Mouse (Mus musculus) kidney, postnatal 0 days (tissue): ENCODE data around the gene Anapc2. TPM values are rescaled to one million over a fixed set of nuclear protein-coding genes. Genes with fewer than 3 reads are reported as not detected.
A peak's percentile ranks its signal among the peaks of the same experiment; 100 is the strongest.

ENCODE experiments used
- ATAC-seq: fragments of 200-750 bp; cut with Nextera tagmentation; replicated peaks from 2 replicates; pipeline ENCODE4 v1.8.0; 2017; ENCODE audit warnings: low read depth, moderate number of reproducible peaks, moderate TSS enrichment, moderate library complexity; ENCODE audit not compliant: low FRiP score
- DNase-seq: peaks from one replicate; pipeline ENCODE4 v3.0.0-alpha.2; 2016; ENCODE audit warnings: low spot score
- H3K27ac ChIP-seq: fragments of 300-500 bp; sonication (generic); 2 replicates; pipeline ENCODE4 v1.5.1; 2014; ENCODE audit warnings: mild to moderate bottlenecking
- H3K27me3 ChIP-seq: fragments of 300-500 bp; sonication (generic); 2 replicates; pipeline ENCODE4 v1.6.1; 2014; ENCODE audit warnings: low read length, mixed read lengths; ENCODE audit not compliant: insufficient read depth
- H3K36me3 ChIP-seq: fragments of 300-500 bp; sonication (generic); 2 replicates; pipeline ENCODE4 v1.6.1; 2014; ENCODE audit warnings: low read length, mixed read lengths; ENCODE audit not compliant: insufficient read depth
- H3K4me1 ChIP-seq: fragments of 300-500 bp; sonication (generic); replicated peaks from 2 replicates; pipeline ENCODE4 v1.6.1; 2014; ENCODE audit warnings: antibody characterized with exemption, low read length, mixed read lengths; ENCODE audit not compliant: insufficient read depth
- H3K4me2 ChIP-seq: fragments of 300-500 bp; sonication (generic); 2 replicates; pipeline ENCODE4 v1.6.1; 2014; ENCODE audit warnings: mild to moderate bottlenecking, low read length, moderate library complexity, mixed read lengths
- H3K4me3 ChIP-seq: fragments of 300-500 bp; sonication (generic); replicated peaks from 2 replicates; pipeline ENCODE4 v1.5.1; 2014; ENCODE audit warnings: low read depth, low read length
- H3K9ac ChIP-seq: fragments of 300-500 bp; sonication (generic); 2 replicates; pipeline ENCODE4 v1.6.1; 2014; ENCODE audit warnings: low read depth, low read length
- H3K9me3 ChIP-seq: fragments of 300-500 bp; sonication (generic); replicated peaks from 2 replicates; pipeline ENCODE4 v1.6.1; 2016; ENCODE audit warnings: low read length, inconsistent platforms, mixed read lengths
- CTCF ChIP-seq: IDR thresholded peaks from 2 replicates; pipeline ENCODE4 v1.5.1; 2016; ENCODE audit warnings: antibody characterized with exemption, low read depth, mild to moderate bottlenecking, moderate library complexity
- WGBS: fragments of 180-500 bp; shearing (Covaris S2); extraction: QIAGEN DNeasy Blood & Tissue Kit; methylation state at CpG from one replicate; pipeline ENCODE4 v1.1.7; 2014; 5-methylcytosine and 5-hydroxymethylcytosine counted together
- polyA plus RNA-seq: library from polyadenylated mRNA; unstranded; fragments of >200 nt; fragmentation: Nextera tagmentation; extraction: Ambion mirVana; gene quantifications from 2 replicates; pipeline ENCODE4 v1.2.1, GENCODE M21; 2015

The Anapc2 gene
- polyA plus RNA-seq, 1 experiment from 2014 or later, result 79.4 TPM

DNA sequence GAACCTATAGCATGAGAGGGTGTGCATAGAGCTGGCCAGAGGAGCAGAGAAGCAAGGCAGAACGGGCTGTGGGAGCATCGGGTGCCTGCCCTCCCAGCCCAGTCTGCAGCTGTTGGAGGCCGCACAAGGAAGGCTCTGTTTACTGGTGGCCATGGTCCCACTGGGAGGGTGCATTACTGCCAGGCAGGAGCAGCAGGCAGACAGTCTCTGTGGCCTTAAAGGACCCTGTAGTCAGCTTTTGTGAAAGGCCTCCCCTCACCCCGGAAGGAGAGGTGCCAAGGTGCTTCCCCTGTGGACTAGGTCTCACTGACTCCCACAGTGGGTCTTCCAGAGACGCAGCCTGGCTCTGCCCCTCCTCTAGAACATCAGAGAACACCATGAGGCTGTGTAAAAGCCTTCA lies 45.4 kb upstream of the Anapc2 start:
- ATAC-seq (no peak), DNase-seq (no peak)
- H3K36me3 ChIP-seq, result 0 out of 2 replicates have a peak, but pooled peaks cover under 1% of the 10 kb centered on the region
- 78% methylated on average over 5 of the region's 5 CpGs for WGBS
- no peaks in the 10 kb centered on the region for H3K9me3 ChIP-seq
- H3K9ac ChIP-seq, result no peak overlapping the region
- no peak overlapping the region for H3K4me3 ChIP-seq
- H3K27me3 ChIP-seq, result no peaks in the 10 kb centered on the region
- H3K4me1 ChIP-seq, result peaks cover 18% of the 10 kb centered on the region
- no peak overlapping the region for H3K27ac ChIP-seq
- no peak for TF ChIP-seq CTCF
- no peak overlapping the region for H3K4me2 ChIP-seq

DNA sequence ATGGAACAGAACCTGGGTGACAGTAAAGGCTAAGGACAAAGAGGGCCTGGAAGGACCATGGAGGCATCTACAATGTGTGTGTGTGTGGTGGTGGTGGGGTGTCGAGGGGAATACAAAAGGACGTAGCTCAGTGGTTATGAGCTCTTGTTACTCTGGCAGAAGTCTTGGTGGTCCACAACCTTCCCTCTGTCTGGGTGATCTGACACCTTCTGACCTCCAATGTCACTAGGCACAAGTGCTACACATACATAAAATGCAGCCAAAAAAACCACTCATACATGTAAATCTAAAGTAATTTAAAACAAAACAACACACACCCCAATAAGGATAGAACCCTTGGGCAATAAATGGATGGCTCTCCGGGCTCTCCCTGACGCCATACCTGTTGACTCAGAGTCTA lies 44.9 kb upstream of the Anapc2 start:
- WGBS, result 82% methylated on average over 4 of the region's 4 CpGs
- Histone ChIP-seq H3K36me3 (no peaks in the 10 kb centered on the region), H3K9ac (no peak overlapping the region), H3K4me2 (0 out of 2 replicates have a peak overlapping the region, but pooled peaks have one; percentile 49), H3K9me3 (no peaks in the 10 kb centered on the region), H3K4me1 (peaks cover 18% of the 10 kb centered on the region), H3K27me3 (no peaks in the 10 kb centered on the region), H3K27ac (no peak overlapping the region), H3K4me3 (no peak overlapping the region)
- ATAC-seq, result no peak
- DNase-seq, result no peak
- TF ChIP-seq CTCF, result no peak

DNA sequence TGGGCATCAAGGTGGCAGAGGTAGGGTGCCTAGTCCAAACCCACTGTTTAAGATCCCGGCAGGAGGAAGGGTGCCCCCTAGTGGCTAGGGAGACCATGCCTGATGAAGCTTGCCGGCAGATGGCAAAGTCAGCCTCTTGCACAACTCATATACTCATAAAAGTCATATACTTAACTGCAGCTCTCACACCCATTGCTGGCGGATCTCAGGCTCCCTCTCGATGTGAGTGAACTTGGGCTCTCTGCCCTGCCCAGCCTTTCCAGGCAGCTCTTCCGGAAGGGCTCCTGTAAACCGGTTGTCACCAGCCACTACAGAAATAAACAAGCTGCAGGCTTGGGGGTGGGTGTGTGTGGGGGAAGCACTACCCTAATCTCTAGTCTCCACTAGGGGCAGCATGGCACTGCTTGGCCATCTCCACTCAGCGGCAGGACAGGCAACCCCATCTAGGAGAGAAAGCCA lies 43.8 kb upstream of the Anapc2 start:
- Histone ChIP-seq H3K36me3 (no peaks in the 10 kb centered on the region), H3K9ac (peak overlapping the region; percentile 39; the same call in 1 of the 2 replicates), H3K9me3 (no peaks in the 10 kb centered on the region), H3K27ac (peak overlapping the region; percentile 85), H3K4me2 (peak overlapping the region; percentile 49), H3K27me3 (no peaks in the 10 kb centered on the region), H3K4me3 (peak overlapping the region; percentile 24), H3K4me1 (peaks cover 18% of the 10 kb centered on the region)
- peak; percentile 78 for TF ChIP-seq CTCF
- ATAC-seq, result peak; percentile 44
- DNase-seq, result peak; percentile 97
- 0% methylated on average over 7 of the region's 7 CpGs for WGBS

DNA sequence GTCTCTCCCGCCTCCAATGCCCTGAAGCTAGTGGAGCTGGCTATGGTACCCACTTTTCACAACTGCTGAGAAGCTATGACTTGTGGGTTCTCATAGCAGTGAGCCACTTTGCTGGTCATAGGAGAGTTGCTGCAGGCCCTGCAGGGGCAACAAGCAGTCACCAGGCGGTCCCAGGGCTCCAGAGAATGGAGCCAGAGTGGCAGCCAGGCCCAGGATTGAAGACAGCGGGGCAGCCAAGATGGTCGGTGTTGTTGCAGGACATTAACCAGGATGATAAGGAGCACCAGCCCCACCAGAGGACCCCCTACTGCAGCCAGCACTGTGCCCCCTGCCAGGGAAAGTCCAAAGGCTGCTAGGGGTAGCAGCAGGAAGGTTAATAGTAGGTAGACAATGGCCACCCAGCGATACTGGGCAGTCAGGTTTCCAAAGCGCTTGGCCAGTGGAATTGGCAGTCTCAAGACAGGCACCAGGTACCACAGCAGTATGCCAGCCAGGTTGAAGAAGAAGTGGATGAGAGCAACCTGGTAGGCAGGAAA lies 43.2 kb upstream of the Anapc2 start:
- Histone ChIP-seq H3K4me2 (0 out of 2 replicates have a peak overlapping the region, but pooled peaks have one; percentile 49), H3K9me3 (no peaks in the 10 kb centered on the region), H3K4me3 (no peak overlapping the region), H3K9ac (no peak overlapping the region), H3K4me1 (peaks cover 18% of the 10 kb centered on the region), H3K36me3 (no peaks in the 10 kb centered on the region), H3K27ac (peak overlapping the region; percentile 3; the same call in 1 of the 2 replicates), H3K27me3 (no peaks in the 10 kb centered on the region)
- WGBS, result 73% methylated on average over 6 of the region's 6 CpGs
- TF ChIP-seq CTCF, result no peak
- DNase-seq (no peak), ATAC-seq (no peak)

DNA sequence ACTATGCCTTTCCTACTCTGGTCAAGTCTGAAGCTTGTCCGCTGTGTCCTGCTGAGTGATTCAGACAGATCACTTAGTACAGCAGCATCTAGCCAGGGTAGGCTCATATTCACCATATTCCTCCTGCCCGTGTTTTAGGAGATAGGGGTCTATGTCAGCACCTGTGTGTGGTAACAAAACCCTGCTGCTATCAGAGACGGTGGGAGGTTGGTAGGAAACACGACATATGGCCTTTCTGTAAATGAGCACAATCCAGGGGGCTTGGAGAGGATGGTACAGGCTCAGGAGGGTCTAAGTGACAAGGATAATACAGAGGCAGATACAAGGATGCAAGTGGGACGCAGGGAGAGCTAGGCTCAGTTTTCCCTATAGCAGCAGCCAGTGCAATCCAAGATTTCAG lies 42.7 kb upstream of the Anapc2 start:
- H3K4me1 ChIP-seq, result peaks cover 18% of the 10 kb centered on the region
- no peak for DNase-seq
- H3K27ac ChIP-seq, result no peak overlapping the region
- no peak overlapping the region for H3K9ac ChIP-seq
- ATAC-seq, result no peak
- H3K4me2 ChIP-seq, result no peak overlapping the region
- H3K36me3 ChIP-seq, result no peaks in the 10 kb centered on the region
- H3K9me3 ChIP-seq, result no peaks in the 10 kb centered on the region
- 71% methylated on average over 5 of the region's 5 CpGs for WGBS
- no peak overlapping the region for H3K4me3 ChIP-seq
- no peak for TF ChIP-seq CTCF
- H3K27me3 ChIP-seq, result no peaks in the 10 kb centered on the region

DNA sequence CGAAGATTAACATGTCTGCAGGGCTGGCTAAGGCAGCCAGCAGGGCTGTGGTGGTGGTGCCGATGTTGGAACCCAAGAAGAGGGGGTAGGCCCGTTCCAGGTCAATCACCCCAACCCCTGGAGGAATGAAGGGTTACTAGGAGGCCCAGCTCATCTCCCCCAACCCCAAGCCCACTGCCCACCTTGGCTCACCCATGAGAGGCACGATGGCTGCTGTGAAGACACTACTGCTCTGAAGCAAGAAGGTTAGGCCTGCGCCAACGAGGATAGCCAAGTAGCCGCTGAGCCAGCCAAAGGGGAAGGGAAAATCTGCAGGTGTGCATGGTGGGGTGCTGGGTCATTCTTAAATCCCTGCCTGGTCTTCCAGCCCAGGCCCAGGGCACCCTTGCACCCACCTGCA lies 41.7 kb upstream of the Anapc2 start:
- H3K36me3 ChIP-seq, result no peaks in the 10 kb centered on the region
- H3K4me1 ChIP-seq, result peaks cover 17% of the 10 kb centered on the region
- DNase-seq, result no peak
- no peaks in the 10 kb centered on the region for H3K27me3 ChIP-seq
- no peak overlapping the region for H3K9ac ChIP-seq
- 87% methylated on average over 7 of the region's 7 CpGs for WGBS
- no peak overlapping the region for H3K4me3 ChIP-seq
- H3K27ac ChIP-seq, result no peak overlapping the region
- no peak for TF ChIP-seq CTCF
- no peak overlapping the region for H3K4me2 ChIP-seq
- no peaks in the 10 kb centered on the region for H3K9me3 ChIP-seq
- no peak for ATAC-seq

DNA sequence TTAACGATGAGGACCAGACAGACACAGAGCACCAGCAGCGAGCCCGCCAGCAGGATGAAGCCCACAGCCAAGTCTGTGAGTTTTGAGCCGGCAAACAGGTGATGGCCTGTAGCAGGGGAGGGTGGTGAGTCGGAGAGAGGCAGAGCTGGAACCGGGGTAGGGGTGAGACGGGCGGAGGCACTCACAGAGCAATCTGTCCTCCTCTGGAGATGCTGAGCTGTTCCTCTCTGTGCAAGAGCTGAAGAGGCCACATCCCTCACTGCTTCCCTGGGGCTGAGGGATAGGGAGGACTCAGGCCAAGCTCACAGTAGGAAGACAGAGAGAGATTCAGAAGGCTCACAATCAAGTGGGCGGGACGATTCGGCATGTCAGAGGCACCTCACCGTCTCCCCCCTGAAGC lies 41.2 kb upstream of the Anapc2 start:
- Histone ChIP-seq H3K4me2 (no peak overlapping the region), H3K27ac (no peak overlapping the region), H3K27me3 (no peaks in the 10 kb centered on the region), H3K9ac (no peak overlapping the region), H3K36me3 (no peaks in the 10 kb centered on the region), H3K4me1 (peaks cover 12% of the 10 kb centered on the region), H3K9me3 (no peaks in the 10 kb centered on the region), H3K4me3 (no peak overlapping the region)
- TF ChIP-seq CTCF, result no peak
- WGBS, result 61% methylated on average over 12 of the region's 12 CpGs
- ATAC-seq (no peak), DNase-seq (no peak)
